In the genomic region with DNA sequence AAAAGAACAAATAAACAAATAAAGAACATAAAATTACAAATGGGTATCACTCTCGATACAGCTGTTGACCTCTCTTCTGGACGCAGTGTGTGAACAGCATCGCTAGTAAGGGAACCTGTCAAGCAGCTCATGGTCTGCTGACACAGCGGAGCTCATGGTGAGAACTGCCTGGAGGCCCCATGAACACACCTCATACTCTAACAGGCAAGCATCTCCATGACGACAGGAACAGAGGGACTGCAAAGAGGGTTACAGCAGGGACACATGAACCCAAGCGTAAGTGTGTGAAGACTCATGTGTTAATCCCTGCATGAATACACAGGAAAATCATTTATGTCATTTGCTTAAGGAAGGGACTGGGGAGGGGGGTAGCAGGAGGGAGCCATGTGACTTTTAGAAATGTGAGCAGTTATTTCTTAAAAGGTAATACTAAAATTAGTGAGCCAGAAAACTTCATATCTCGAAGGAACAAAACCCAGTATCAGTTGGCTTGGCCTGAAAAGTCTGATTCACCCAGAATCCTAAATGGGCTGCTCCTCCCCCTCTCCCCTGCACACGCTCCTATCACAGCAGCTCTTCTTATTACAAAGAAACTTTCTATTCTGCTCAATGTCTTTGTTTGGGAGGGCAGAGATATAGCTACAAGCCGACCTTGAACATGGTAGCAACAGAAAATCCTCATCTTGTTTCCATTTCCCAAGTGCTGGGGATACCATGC, we compare ENCODE assay signal across 9 mouse cellular contexts. TPM values are rescaled to one million over a fixed set of nuclear protein-coding genes. Genes with fewer than 3 reads are reported as not detected.
DNase-seq lines count a peak whose midpoint lies in the region; ATAC-seq and TF ChIP-seq lines count a peak whose summit lies in the region.
"Had no signal": no experiment of that assay in that cellular context is flagged by ENCODE, and none has a peak within 500 bp of the region (broad histone marks: within the 10 kb centered on the region; RNA-seq: fewer than 3 reads in every experiment).

No protein-coding gene starts in this region.

- H3K9ac ChIP-seq in hindbrain, embryonic 13.5 days, result peak overlapping the region; percentile 55; the same call in 1 of the 2 replicates
- no peak overlapping the region for H3K9ac ChIP-seq in stomach, embryonic 14.5 days (replicated peaks; ENCODE audit: low read depth, low read length)
- H3K9ac ChIP-seq in stomach, postnatal 0 days (ENCODE audit: low read length), result no peak overlapping the region
- no peak overlapping the region for H3K9ac ChIP-seq in liver, embryonic 15.5 days
- H3K9ac ChIP-seq: limb, embryonic 12.5 days had no signal

- peak overlapping the region; percentile 18; the same call in 1 of the 2 replicates for H3K27ac ChIP-seq in hindbrain, embryonic 13.5 days
- no peak overlapping the region for H3K27ac ChIP-seq in hindbrain, embryonic 10.5 days
- peak overlapping the region; percentile 44; the same call in 1 of the 2 replicates for H3K27ac ChIP-seq in stomach, embryonic 14.5 days (ENCODE audit: low read length)
- no peak overlapping the region; the same call in 1 of the 2 replicates for H3K27ac ChIP-seq in stomach, postnatal 0 days (replicated peaks)
- H3K27ac ChIP-seq in liver, embryonic 15.5 days (replicated peaks), result peak overlapping the region; percentile 53; the same call in 1 of the 2 replicates
- H3K27ac ChIP-seq: limb, embryonic 12.5 days had no signal

- H3K36me3 ChIP-seq in hindbrain, embryonic 13.5 days, result peaks cover 85% of the 10 kb centered on the region
- peaks cover 92% of the 10 kb centered on the region for H3K36me3 ChIP-seq in hindbrain, embryonic 10.5 days
- peaks cover 43% of the 10 kb centered on the region for H3K36me3 ChIP-seq in stomach, embryonic 14.5 days (ENCODE audit: control insufficient read depth, insufficient read depth, low read length)
- H3K36me3 ChIP-seq in stomach, postnatal 0 days (ENCODE audit: control insufficient read depth, insufficient read depth, low read length), result peaks cover 23% of the 10 kb centered on the region
- peaks cover 92% of the 10 kb centered on the region for H3K36me3 ChIP-seq in liver, embryonic 15.5 days (replicated peaks)

- H3K4me2 ChIP-seq in hindbrain, embryonic 13.5 days, result no peak overlapping the region
- no peak overlapping the region for H3K4me2 ChIP-seq in stomach, embryonic 14.5 days (replicated peaks; ENCODE audit: low read depth, low read length)
- H3K4me2 ChIP-seq in stomach, postnatal 0 days (replicated peaks; ENCODE audit: low read depth), result no peak overlapping the region
- peak overlapping the region; percentile 29; the same call in 1 of the 2 replicates for H3K4me2 ChIP-seq in liver, embryonic 15.5 days
- H3K4me2 ChIP-seq: limb, embryonic 12.5 days had no signal

- no peaks in the 10 kb centered on the region for H3K9me3 ChIP-seq in hindbrain, embryonic 13.5 days
- no peaks in the 10 kb centered on the region for H3K9me3 ChIP-seq in hindbrain, embryonic 10.5 days
- no peaks in the 10 kb centered on the region for H3K9me3 ChIP-seq in stomach, embryonic 14.5 days (ENCODE audit: control insufficient read depth, low read depth, low read length)
- H3K9me3 ChIP-seq in stomach, postnatal 0 days (ENCODE audit: control insufficient read depth, low read length), result no peaks in the 10 kb centered on the region
- H3K9me3 ChIP-seq in liver, embryonic 15.5 days (replicated peaks), result no peaks in the 10 kb centered on the region
- H3K9me3 ChIP-seq: limb, embryonic 12.5 days had no signal

- no peak for ATAC-seq in hindbrain, embryonic 13.5 days (ENCODE audit: low FRiP score)
- ATAC-seq in stomach, embryonic 14.5 days (ENCODE audit: insufficient number of reproducible peaks, insufficient read depth, low FRiP score, low read depth), result peak; percentile 47; the same call in 1 of the 2 replicates
- ATAC-seq in stomach, postnatal 0 days (ENCODE audit: low FRiP score, low TSS enrichment), result no peak
- no peak for ATAC-seq in liver, embryonic 15.5 days (ENCODE audit: insufficient read depth)

- TF ChIP-seq EP300 in stomach, postnatal 0 days (optimal IDR thresholded peaks at IDR 0.05), result no peak

- 60% methylated on average over 9 of the region's 9 CpGs for WGBS in hindbrain, embryonic 13.5 days
- WGBS in hindbrain, embryonic 10.5 days, result 81% methylated on average over 9 of the region's 9 CpGs
- WGBS in stomach, embryonic 14.5 days, result 65% methylated on average over 9 of the region's 9 CpGs
- 50% methylated on average over 9 of the region's 9 CpGs for WGBS in stomach, postnatal 0 days
- WGBS in liver, embryonic 15.5 days (ENCODE audit: insufficient replicate concordance), result 67% methylated on average over 9 of the region's 9 CpGs

- peaks cover 11% of the 10 kb centered on the region for H3K4me1 ChIP-seq in hindbrain, embryonic 13.5 days (replicated peaks)
- 0 out of 2 replicates have a peak, but pooled peaks cover 9% of the 10 kb centered on the region for H3K4me1 ChIP-seq in hindbrain, embryonic 10.5 days (replicated peaks)
- no peaks in the 10 kb centered on the region for H3K4me1 ChIP-seq in stomach, embryonic 14.5 days (ENCODE audit: control insufficient read depth, insufficient read depth, low read length)
- no peaks in the 10 kb centered on the region for H3K4me1 ChIP-seq in stomach, postnatal 0 days (replicated peaks; ENCODE audit: control insufficient read depth, insufficient read depth)
- peaks cover 40% of the 10 kb centered on the region for H3K4me1 ChIP-seq in liver, embryonic 15.5 days (replicated peaks)
- H3K4me1 ChIP-seq: limb, embryonic 12.5 days had no signal

- no peak overlapping the region for H3K4me3 ChIP-seq in hindbrain, embryonic 13.5 days
- H3K4me3 ChIP-seq in hindbrain, embryonic 10.5 days, result no peak overlapping the region
- H3K4me3 ChIP-seq in stomach, embryonic 14.5 days (ENCODE audit: low read depth, low read length), result no peak overlapping the region
- no peak overlapping the region for H3K4me3 ChIP-seq in stomach, postnatal 0 days (ENCODE audit: low read depth, low read length)
- H3K4me3 ChIP-seq in liver, embryonic 15.5 days (replicated peaks), result 0 out of 2 replicates have a peak overlapping the region, but pooled peaks have one; percentile 8
- H3K4me3 ChIP-seq: limb, embryonic 12.5 days had no signal

- no peaks in the 10 kb centered on the region for H3K27me3 ChIP-seq in hindbrain, embryonic 13.5 days
- no peaks in the 10 kb centered on the region for H3K27me3 ChIP-seq in hindbrain, embryonic 10.5 days (ENCODE audit: insufficient read depth, poor library complexity, severe bottlenecking)
- H3K27me3 ChIP-seq in stomach, embryonic 14.5 days (ENCODE audit: control insufficient read depth, insufficient read depth, low read length), result no peaks in the 10 kb centered on the region
- H3K27me3 ChIP-seq in stomach, postnatal 0 days (ENCODE audit: control insufficient read depth, insufficient read depth, low read length), result no peaks in the 10 kb centered on the region
- H3K27me3 ChIP-seq in liver, embryonic 15.5 days, result no peaks in the 10 kb centered on the region
- H3K27me3 ChIP-seq: limb, embryonic 12.5 days had no signal

- TF ChIP-seq CTCF in stomach, postnatal 0 days (IDR thresholded peaks at IDR 0.05; ENCODE audit: low read depth), result no peak

- no peak for DNase-seq in hindbrain, embryonic 10.5 days (ENCODE audit: low spot score)
- DNase-seq in stomach, postnatal 0 days (ENCODE audit: low spot score), result no peak
- no peak for DNase-seq in adrenal gland, postnatal 25 days
- DNase-seq in cerebellum, postnatal 36 days, result no peak
- DNase-seq: heart, adult 11 months had no signal

RNA-seq across cellular contexts. Expression of a gene that starts 9.5 kb away (rescaled TPM):
- 6.5 and 7.8 TPM in 2 replicates for polyA plus RNA-seq in hindbrain, embryonic 13.5 days (2015; fragmentation: Nextera tagmentation; extraction: Ambion mirVana)
- polyA plus RNA-seq in hindbrain, embryonic 10.5 days (2016; fragmentation: Nextera tagmentation; extraction: Ambion mirVana), result 6.5 and 7.5 TPM in 2 replicates
- 6.7 TPM in 2 replicates for polyA plus RNA-seq in stomach, embryonic 14.5 days (2014; fragmentation: Nextera tagmentation; extraction: Ambion mirVana)
- polyA plus RNA-seq in stomach, postnatal 0 days (2015; fragmentation: Nextera tagmentation; extraction: Ambion mirVana), result 4.2 and 4.3 TPM in 2 replicates
- polyA plus RNA-seq in liver, embryonic 15.5 days (2015; fragmentation: Nextera tagmentation; extraction: Ambion mirVana), result 9.8 and 11.2 TPM in 2 replicates
- total RNA-seq in adrenal gland, postnatal 25 days (2021), result 49.2 and 51.7 TPM in 2 replicates

RNA-seq across cellular contexts. Expression of a gene that starts 38.3 kb away (rescaled TPM):
- 37.3 and 38.0 TPM in 2 replicates for polyA plus RNA-seq in hindbrain, embryonic 13.5 days (2015; fragmentation: Nextera tagmentation; extraction: Ambion mirVana)
- polyA plus RNA-seq in hindbrain, embryonic 10.5 days (2016; fragmentation: Nextera tagmentation; extraction: Ambion mirVana), result 49.1 and 68.1 TPM in 2 replicates
- 38.2 and 45.3 TPM in 2 replicates for polyA plus RNA-seq in stomach, embryonic 14.5 days (2014; fragmentation: Nextera tagmentation; extraction: Ambion mirVana)
- 21.8 and 22.0 TPM in 2 replicates for polyA plus RNA-seq in stomach, postnatal 0 days (2015; fragmentation: Nextera tagmentation; extraction: Ambion mirVana)
- polyA plus RNA-seq in liver, embryonic 15.5 days (2015; fragmentation: Nextera tagmentation; extraction: Ambion mirVana), result 35.7 and 37.6 TPM in 2 replicates
- 33.6 and 35.8 TPM in 2 replicates for total RNA-seq in adrenal gland, postnatal 25 days (2021)

RNA-seq across cellular contexts. Expression of a gene that starts 57.2 kb away (rescaled TPM):
- 109 and 113 TPM in 2 replicates for polyA plus RNA-seq in hindbrain, embryonic 13.5 days (2015; fragmentation: Nextera tagmentation; extraction: Ambion mirVana)
- polyA plus RNA-seq in hindbrain, embryonic 10.5 days (2016; fragmentation: Nextera tagmentation; extraction: Ambion mirVana), result 89.6 and 91.9 TPM in 2 replicates
- polyA plus RNA-seq in stomach, embryonic 14.5 days (2014; fragmentation: Nextera tagmentation; extraction: Ambion mirVana), result 81.9 and 82.3 TPM in 2 replicates
- 34.9 and 35.0 TPM in 2 replicates for polyA plus RNA-seq in stomach, postnatal 0 days (2015; fragmentation: Nextera tagmentation; extraction: Ambion mirVana)
- polyA plus RNA-seq in liver, embryonic 15.5 days (2015; fragmentation: Nextera tagmentation; extraction: Ambion mirVana), result 24.2 and 26.2 TPM in 2 replicates
- 88.6 and 93.2 TPM in 2 replicates for total RNA-seq in adrenal gland, postnatal 25 days (2021)

Comparison
In these comparisons a context has a peak if more than half of its experiments do, and no peak if none do; other contexts are left out.
1. H3K27ac ChIP-seq: peak in hindbrain, embryonic 13.5 days (single experiment), stomach, embryonic 14.5 days (single experiment) and liver, embryonic 15.5 days (single experiment); none in hindbrain, embryonic 10.5 days (single experiment) and stomach, postnatal 0 days (single experiment).